Mouse (Mus musculus) limb, embryonic 13.5 days (tissue): ENCODE measurements around the gene Hoxc12. TPM values are rescaled to one million over a fixed set of nuclear protein-coding genes. Genes with fewer than 3 reads are reported as not detected.
A peak's percentile ranks its signal among the peaks of the same experiment; 100 is the strongest.

Experiments
- ATAC-seq: fragments of 200-750 bp; cut with Nextera tagmentation; 2 replicates; pipeline ENCODE4 v1.8.0; 2017; ENCODE audit warnings: low read depth, moderate number of reproducible peaks, moderate TSS enrichment; ENCODE audit not compliant: low FRiP score
- H3K27ac ChIP-seq: fragments of 300-500 bp; sonication (generic); 2 replicates; pipeline ENCODE4 v1.5.1; 2015; ENCODE audit warnings: inconsistent platforms, mild to moderate bottlenecking, moderate library complexity
- H3K27me3 ChIP-seq: fragments of 300-500 bp; sonication (generic); 2 replicates; pipeline ENCODE4 v1.6.1; 2015; ENCODE audit warnings: mild to moderate bottlenecking, inconsistent platforms
- H3K36me3 ChIP-seq: fragments of 300-500 bp; sonication (generic); 2 replicates; pipeline ENCODE4 v1.6.1; 2015; ENCODE audit warnings: inconsistent platforms, mild to moderate bottlenecking, moderate library complexity
- H3K4me1 ChIP-seq: fragments of 300-500 bp; sonication (generic); 2 replicates; pipeline ENCODE4 v1.6.1; 2015; ENCODE audit warnings: inconsistent platforms
- H3K4me2 ChIP-seq: fragments of 300-500 bp; sonication (generic); replicated peaks from 2 replicates; pipeline ENCODE4 v1.6.1; 2015; ENCODE audit warnings: inconsistent platforms, mild to moderate bottlenecking, moderate library complexity
- H3K4me3 ChIP-seq: fragments of 300-500 bp; sonication (generic); 2 replicates; pipeline ENCODE4 v1.5.1; 2015; ENCODE audit warnings: moderate library complexity, mild to moderate bottlenecking, inconsistent platforms
- H3K9ac ChIP-seq: fragments of 300-500 bp; sonication (generic); 2 replicates; pipeline ENCODE4 v1.6.1; 2015; ENCODE audit warnings: mild to moderate bottlenecking, inconsistent platforms
- H3K9me3 ChIP-seq: fragments of 300-500 bp; sonication (generic); 2 replicates; pipeline ENCODE4 v1.6.1; 2016; ENCODE audit warnings: inconsistent platforms
- WGBS: fragments of 180-500 bp; shearing (Covaris S2); methylation state at CpG from one replicate; pipeline ENCODE4 v1.1.7; 2015; 5-methylcytosine and 5-hydroxymethylcytosine counted together
- polyA plus RNA-seq: library from polyadenylated mRNA; unstranded; fragments of >200 nt; fragmentation: Nextera tagmentation; extraction: Ambion mirVana; gene quantifications from 2 replicates; pipeline ENCODE4 v1.2.1, GENCODE M21; 2015

The Hoxc12 gene
- polyA plus RNA-seq, 1 experiment from 2014 or later: 3.1 TPM

DNA sequence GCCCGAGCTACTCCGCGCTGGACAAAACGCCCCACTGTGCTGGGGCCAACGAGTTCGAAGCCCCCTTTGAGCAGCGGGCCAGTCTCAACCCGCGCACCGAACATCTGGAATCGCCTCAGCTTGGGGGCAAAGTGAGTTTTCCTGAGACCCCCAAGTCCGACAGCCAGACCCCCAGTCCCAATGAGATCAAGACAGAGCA lies 30.7 kb downstream of the Hoxc12 start, which contains the start of gene Hoxc5:
Hoxc5 (plus strand) TSS at position 132 of the 199 bp plus-strand sequence.
- under 1% methylated on average over 12 of the region's 12 CpGs for WGBS
- H3K4me2 ChIP-seq: peak within 1 kb of the TSS; percentile 58
- H3K4me1 ChIP-seq: peaks cover 15% of the 10 kb centered on the region
- peaks cover 96% of the 10 kb centered on the region for H3K27me3 ChIP-seq
- H3K4me3 ChIP-seq: peak within 1 kb of the TSS; percentile 37
- ATAC-seq: no peak
- H3K9ac ChIP-seq: peak within 1 kb of the TSS; percentile 69
- peak within 1 kb of the TSS; percentile 75; the same call in 1 of the 2 replicates for H3K27ac ChIP-seq
- no peaks in the 10 kb centered on the region for H3K36me3 ChIP-seq
- no peaks in the 10 kb centered on the region for H3K9me3 ChIP-seq

DNA sequence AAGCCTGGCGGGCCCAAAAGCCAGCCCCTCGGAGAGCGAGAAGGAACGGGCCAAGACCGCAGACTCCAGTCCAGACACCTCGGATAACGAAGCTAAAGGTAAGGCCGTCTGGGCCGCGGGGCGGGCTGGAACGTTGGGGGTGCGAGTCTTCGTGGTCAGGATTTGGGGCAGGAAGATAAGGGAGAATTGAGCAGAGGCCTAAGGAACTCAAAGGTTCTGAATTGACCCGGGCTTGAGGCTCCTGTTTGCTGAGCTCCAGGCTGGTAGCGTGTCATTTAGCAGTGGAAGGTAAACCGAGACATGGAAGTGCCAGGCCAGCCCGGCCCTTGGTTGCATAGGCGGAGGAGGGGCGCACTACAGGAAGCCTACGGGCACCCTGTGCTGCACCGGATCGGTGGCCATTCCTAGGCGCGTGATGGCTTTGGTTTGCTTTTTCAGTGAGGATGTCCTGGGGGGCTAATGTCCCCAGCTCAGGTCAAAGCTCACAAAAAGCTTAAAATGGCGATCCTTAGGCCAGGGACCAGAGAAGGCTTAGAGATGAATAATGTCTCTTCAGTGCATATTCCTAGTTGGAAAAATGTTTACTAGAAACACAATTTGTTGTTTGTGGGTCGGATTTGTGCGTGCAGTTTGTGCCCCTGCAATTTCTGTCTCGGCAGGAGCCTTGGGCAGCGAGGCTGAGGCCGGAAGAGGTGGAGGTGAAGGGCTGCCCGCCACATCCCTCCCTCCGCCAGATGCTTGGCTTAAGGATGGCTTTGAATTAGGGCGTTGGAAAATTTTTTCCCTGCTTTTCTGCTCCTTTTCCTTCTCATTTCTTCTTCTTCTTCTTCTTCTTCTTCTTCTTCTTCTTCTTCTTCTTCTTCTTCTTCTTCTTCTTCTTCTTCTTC lies 31.2 kb downstream of the Hoxc12 start:
- peak overlapping the region; percentile 69 for H3K9ac ChIP-seq
- peak overlapping the region; percentile 37 for H3K4me3 ChIP-seq
- peaks cover 96% of the 10 kb centered on the region for H3K27me3 ChIP-seq
- WGBS: 2% methylated on average over 34 of the region's 34 CpGs
- peak overlapping the region; percentile 58 for H3K4me2 ChIP-seq
- peak overlapping the region; percentile 63; the same call in 1 of the 2 replicates for H3K27ac ChIP-seq
- no peak for ATAC-seq
- peaks cover 18% of the 10 kb centered on the region for H3K4me1 ChIP-seq
- H3K9me3 ChIP-seq: no peaks in the 10 kb centered on the region
- H3K36me3 ChIP-seq: no peaks in the 10 kb centered on the region

DNA sequence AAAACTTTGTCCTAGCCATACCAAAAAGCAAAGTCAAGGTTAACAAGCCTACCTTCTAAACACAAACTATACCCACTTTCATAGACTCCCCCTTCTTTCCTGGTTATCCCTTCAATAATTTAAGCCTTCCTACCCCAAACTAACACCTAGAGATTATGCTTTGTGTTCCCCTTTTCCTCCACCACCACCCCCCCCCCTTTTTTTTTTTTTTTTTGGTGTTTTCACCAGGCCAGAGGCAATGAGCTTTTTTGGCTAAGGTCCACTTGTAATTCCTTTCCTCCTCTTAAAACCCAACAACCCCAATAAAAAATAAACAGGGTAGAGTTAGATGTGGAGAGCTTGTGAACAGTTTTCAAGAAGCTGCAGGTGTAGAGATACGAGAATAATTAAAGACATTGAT lies 32.7 kb downstream of the Hoxc12 start:
- Histone ChIP-seq H3K27ac (no peak overlapping the region), H3K9ac (no peak overlapping the region), H3K4me2 (peak overlapping the region; percentile 58), H3K4me3 (peak overlapping the region; percentile 23; the same call in 1 of the 2 replicates), H3K27me3 (peaks cover 99% of the 10 kb centered on the region), H3K36me3 (no peaks in the 10 kb centered on the region), H3K9me3 (no peaks in the 10 kb centered on the region), H3K4me1 (peaks cover 18% of the 10 kb centered on the region)
- 14% methylated on average over 1 of the region's 1 CpGs for WGBS
- ATAC-seq: no peak

DNA sequence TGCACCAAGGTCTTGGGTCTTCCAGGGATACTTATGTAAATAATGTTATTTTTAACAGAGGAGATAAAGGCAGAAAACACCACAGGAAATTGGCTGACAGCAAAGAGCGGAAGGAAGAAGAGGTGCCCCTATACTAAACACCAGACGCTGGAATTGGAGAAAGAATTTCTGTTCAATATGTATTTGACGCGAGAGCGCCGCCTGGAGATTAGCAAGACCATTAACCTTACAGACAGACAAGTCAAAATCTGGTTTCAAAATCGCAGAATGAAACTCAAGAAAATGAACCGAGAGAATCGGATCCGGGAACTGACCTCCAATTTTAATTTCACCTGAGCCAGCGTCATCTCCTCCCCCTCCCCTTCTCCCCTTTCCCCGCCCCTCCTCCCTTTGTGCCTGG lies 34.2 kb downstream of the Hoxc12 start:
- peaks cover 99% of the 10 kb centered on the region for H3K27me3 ChIP-seq
- H3K9ac ChIP-seq: no peak overlapping the region
- H3K4me2 ChIP-seq: peak overlapping the region; percentile 34
- H3K4me3 ChIP-seq: no peak overlapping the region
- no peak for ATAC-seq
- no peaks in the 10 kb centered on the region for H3K9me3 ChIP-seq
- 4% methylated on average over 12 of the region's 12 CpGs for WGBS
- no peaks in the 10 kb centered on the region for H3K36me3 ChIP-seq
- peaks cover 18% of the 10 kb centered on the region for H3K4me1 ChIP-seq
- H3K27ac ChIP-seq: no peak overlapping the region

DNA sequence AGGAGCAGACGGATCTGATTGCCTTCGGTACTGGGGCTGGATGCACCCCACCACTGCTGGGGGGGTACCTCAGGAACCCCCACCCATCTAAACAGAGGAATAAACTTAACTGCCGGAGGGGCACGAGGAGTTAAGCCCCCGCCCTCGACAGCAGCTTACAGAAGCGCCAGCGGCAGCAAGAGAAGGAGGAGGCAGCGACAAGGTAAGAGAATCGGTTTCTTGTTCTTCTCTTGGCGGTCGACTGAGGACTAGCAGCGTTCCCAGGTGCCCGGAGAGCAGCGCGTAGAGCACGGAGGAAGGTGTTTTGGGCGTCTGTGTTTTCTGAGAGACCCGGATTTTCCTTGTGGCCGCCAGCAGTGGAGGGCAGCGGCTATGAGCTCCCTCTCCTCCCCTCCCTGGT lies 35.7 kb downstream of the Hoxc12 start:
- H3K4me1 ChIP-seq: peaks cover 20% of the 10 kb centered on the region
- ATAC-seq: no peak
- peak overlapping the region; percentile 55 for H3K9ac ChIP-seq
- H3K27ac ChIP-seq: peak overlapping the region; percentile 3; the same call in 1 of the 2 replicates
- 2% methylated on average over 21 of the region's 21 CpGs for WGBS
- H3K27me3 ChIP-seq: peaks cover 99% of the 10 kb centered on the region
- H3K4me3 ChIP-seq: peak overlapping the region; percentile 31
- no peaks in the 10 kb centered on the region for H3K9me3 ChIP-seq
- no peaks in the 10 kb centered on the region for H3K36me3 ChIP-seq
- H3K4me2 ChIP-seq: peak overlapping the region; percentile 55

DNA sequence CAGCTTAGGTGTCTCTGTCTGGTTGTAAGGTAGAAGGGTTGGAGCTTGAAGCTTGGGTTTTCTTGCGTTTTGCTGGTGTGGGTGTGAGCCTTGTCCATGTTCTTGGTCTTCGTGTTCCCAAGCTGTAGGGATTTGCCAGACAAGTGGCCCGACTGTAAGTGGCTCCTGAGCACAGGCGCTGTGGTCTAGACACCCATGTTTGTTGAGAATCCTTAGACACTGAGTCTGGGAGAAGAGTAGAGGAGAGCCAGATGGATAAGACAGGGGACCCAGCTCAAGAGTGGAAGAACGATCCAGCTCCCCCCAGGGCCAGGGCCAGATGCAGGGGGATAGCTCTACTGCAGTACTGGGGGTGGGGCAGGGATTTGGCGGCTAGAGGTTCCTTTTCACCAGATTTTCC lies 36.2 kb downstream of the Hoxc12 start:
- H3K27me3 ChIP-seq: peaks cover 99% of the 10 kb centered on the region
- H3K4me3 ChIP-seq: peak overlapping the region; percentile 31
- 5% methylated on average over 6 of the region's 6 CpGs for WGBS
- no peak for ATAC-seq
- no peaks in the 10 kb centered on the region for H3K9me3 ChIP-seq
- peak overlapping the region; percentile 55 for H3K9ac ChIP-seq
- H3K36me3 ChIP-seq: no peaks in the 10 kb centered on the region
- peaks cover 25% of the 10 kb centered on the region for H3K4me1 ChIP-seq
- H3K27ac ChIP-seq: no peak overlapping the region
- peak overlapping the region; percentile 55 for H3K4me2 ChIP-seq

DNA sequence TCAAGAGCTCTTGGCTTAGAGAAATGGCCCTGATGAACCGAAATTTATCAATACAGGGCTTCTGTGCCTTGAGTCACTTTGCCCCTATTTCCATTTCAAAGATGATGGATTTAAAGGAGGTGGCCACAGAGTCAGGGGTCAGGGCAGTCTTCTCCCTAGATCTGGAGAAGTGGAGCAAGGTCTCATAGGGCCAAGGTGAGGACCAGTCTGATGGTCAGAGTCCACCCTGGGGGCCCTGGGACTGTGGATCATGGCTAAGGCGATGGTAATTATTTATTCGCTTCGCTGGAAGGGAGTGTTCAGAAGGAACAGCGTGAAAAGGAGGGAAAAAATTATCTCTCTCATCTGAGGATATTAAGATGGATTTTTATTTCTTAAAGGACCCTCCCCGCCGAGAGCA lies 38.5 kb downstream of the Hoxc12 start:
- H3K9ac ChIP-seq: no peak overlapping the region
- H3K27me3 ChIP-seq: peaks cover 100% of the 10 kb centered on the region
- H3K27ac ChIP-seq: no peak overlapping the region
- 10% methylated on average over 7 of the region's 7 CpGs for WGBS
- ATAC-seq: no peak
- no peaks in the 10 kb centered on the region for H3K36me3 ChIP-seq
- peaks cover 21% of the 10 kb centered on the region for H3K4me1 ChIP-seq
- H3K4me2 ChIP-seq: peak overlapping the region; percentile 59
- H3K9me3 ChIP-seq: no peaks in the 10 kb centered on the region
- peak overlapping the region; percentile 38 for H3K4me3 ChIP-seq

DNA sequence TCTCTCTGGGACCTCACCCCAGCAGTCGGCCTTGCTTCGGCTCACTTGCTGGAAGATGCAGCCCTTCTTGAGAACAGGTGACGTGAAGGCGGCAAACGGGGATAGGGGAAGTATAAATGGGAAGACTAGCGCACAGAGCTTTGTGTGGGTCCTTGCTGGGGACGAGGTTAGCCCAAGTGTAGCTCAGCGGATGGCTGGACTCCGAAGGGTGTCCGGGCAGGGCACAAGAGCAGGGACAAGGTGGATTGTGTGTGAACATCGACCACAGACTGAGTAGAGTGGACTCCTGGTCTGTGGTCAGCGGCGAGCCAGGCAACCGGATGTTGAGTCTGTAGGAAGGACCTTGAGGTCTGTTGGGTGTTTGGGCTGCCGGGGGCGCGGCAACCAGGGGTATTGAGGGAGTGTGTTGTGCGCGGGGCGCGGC lies 39.1 kb downstream of the Hoxc12 start:
- no peak for ATAC-seq
- peak overlapping the region; percentile 39; the same call in 1 of the 2 replicates for H3K27ac ChIP-seq
- H3K27me3 ChIP-seq: peaks cover 100% of the 10 kb centered on the region
- H3K4me2 ChIP-seq: peak overlapping the region; percentile 59
- no peaks in the 10 kb centered on the region for H3K9me3 ChIP-seq
- peak overlapping the region; percentile 38 for H3K4me3 ChIP-seq
- whole genome bisulfite sequencing: 2% methylated on average over 21 of the region's 21 CpGs
- H3K36me3 ChIP-seq: no peaks in the 10 kb centered on the region
- peaks cover 25% of the 10 kb centered on the region for H3K4me1 ChIP-seq
- peak overlapping the region; percentile 60 for H3K9ac ChIP-seq

DNA sequence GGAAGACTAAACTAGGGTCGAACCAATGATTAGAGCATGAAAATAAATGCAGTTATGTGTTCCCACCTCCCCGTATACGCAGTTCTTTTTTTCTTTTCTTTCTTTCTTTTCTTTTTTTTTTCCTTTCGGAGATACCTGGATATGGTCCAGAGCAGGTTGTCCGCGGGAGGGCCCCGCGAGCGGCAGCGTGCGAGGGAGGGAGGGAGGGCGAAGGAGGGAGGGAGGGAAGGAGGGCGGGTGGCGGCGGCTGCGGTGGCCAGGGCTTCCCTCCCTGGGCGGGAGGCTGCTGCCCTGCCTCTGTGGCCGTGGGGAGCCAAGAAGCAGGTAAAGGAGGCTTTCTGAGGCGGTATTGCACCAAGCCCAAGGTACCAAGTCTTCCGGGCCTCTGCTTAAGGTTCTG lies 39.6 kb downstream of the Hoxc12 start, which contains the start of gene Hoxc9:
Hoxc9 (plus strand) TSS at position 269 of the 400 bp plus-strand sequence.
- ATAC-seq: no peak
- Histone ChIP-seq H3K4me2 (peak within 1 kb of the TSS; percentile 59), H3K9ac (peak within 1 kb of the TSS; percentile 60), H3K36me3 (no peaks in the 10 kb centered on the region), H3K9me3 (no peaks in the 10 kb centered on the region), H3K27ac (peak within 1 kb of the TSS; percentile 39; the same call in 1 of the 2 replicates), H3K4me3 (peak within 1 kb of the TSS; percentile 38), H3K27me3 (peaks cover 100% of the 10 kb centered on the region), H3K4me1 (peaks cover 28% of the 10 kb centered on the region)
- WGBS: 1% methylated on average over 18 of the region's 20 CpGs

DNA sequence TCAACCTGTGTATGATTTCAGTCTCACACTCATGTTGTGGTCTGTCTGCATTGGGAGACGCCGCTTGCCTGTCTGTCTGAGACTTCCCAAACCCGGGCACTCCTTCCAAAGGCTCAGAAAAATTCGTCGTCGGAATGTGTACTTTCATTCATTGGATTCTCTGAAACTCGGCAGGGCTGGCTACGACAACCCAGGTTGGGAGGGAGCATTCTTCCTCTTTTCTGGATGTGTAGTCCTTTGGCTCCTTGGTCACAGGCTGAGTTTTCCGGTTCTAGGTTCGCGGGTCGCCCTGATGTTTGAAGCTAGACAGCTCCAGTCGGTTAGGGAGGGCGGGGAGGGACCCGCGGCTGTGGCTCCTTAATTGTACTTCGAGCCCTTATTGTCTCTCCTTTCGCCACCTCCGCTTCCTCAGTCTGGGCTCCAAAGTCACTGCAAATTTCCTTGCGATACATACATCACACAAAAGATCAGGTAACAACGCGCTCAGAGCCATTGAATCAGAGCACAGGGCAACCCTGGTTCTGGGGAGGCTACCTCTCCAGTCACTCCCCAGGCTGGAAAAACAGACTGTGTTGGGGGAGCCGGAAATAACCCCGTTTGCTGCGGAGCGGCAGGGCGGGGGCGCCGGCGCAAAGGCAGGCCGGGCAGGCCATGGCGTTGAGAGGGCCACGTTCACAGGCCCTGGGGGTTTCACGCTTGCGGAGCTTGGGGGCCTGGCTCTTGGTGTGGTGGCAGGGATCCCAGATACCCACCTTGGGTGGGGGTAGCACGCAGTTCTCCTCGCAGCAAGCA lies 40.3 kb downstream of the Hoxc12 start:
- Histone ChIP-seq H3K4me3 (peak overlapping the region; percentile 38), H3K4me1 (peaks cover 34% of the 10 kb centered on the region), H3K9ac (peak overlapping the region; percentile 60), H3K9me3 (no peaks in the 10 kb centered on the region), H3K27ac (no peak overlapping the region; the same call in 1 of the 2 replicates), H3K36me3 (no peaks in the 10 kb centered on the region), H3K27me3 (peaks cover 100% of the 10 kb centered on the region), H3K4me2 (peak overlapping the region; percentile 59)
- WGBS: 3% methylated on average over 37 of the region's 37 CpGs
- no peak for ATAC-seq

DNA sequence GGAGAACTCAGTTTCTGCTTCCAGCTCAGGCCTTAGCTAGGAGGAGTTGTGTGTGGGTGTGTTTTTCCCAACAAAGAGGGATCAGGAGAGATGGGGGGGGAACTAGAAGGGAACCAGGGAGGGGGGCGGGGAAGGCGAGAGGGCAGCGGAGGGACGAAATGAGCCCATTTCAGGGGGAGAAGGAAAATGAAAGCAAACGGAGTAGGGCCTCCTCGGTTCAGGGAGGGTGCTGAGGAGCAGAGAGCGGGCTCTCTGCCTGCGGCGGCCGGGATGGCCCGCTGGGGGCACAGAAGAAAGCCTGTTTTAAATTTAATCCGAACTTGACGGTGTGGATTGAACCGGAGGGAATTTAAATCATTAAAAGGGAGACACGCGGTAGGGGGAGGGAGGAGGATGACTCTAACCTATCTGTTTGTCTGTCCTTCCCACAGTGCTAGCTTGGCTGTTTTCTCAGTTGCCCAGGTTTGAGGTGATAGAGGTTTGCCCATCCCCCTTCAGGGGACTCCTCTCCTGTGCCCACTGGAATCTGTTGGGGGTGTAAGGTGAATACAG lies 40.9 kb downstream of the Hoxc12 start:
- WGBS: 6% methylated on average over 16 of the region's 16 CpGs
- Histone ChIP-seq H3K4me2 (peak overlapping the region; percentile 59), H3K4me1 (peaks cover 35% of the 10 kb centered on the region), H3K36me3 (no peaks in the 10 kb centered on the region), H3K4me3 (peak overlapping the region; percentile 38), H3K9ac (peak overlapping the region; percentile 60), H3K27me3 (peaks cover 100% of the 10 kb centered on the region), H3K9me3 (no peaks in the 10 kb centered on the region), H3K27ac (no peak overlapping the region)
- no peak for ATAC-seq
